Mouse (Mus musculus) myocyte (in vitro differentiated cells): ENCODE results near the gene Evx2. TPM values are rescaled to one million over a fixed set of nuclear protein-coding genes. Genes with fewer than 3 reads are reported as not detected.

Experiments
- H3K27me3 ChIP-seq: one replicate; pipeline ENCODE4 v1.6.1; 2011; ENCODE audit not compliant: control insufficient read depth, insufficient read depth, insufficient read length
- H3K36me3 ChIP-seq: one replicate; pipeline ENCODE4 v1.6.1; 2011; ENCODE audit not compliant: control insufficient read depth, insufficient read depth
- H3K4me2 ChIP-seq: one replicate; pipeline ENCODE4 v1.6.1; 2011; ENCODE audit warnings: low read depth, control low read depth
- H3K4me3 ChIP-seq: one replicate; pipeline ENCODE4 v1.5.1; 2011; ENCODE audit warnings: mild to moderate bottlenecking, control low read depth, moderate library complexity
- H3K79me2 ChIP-seq: one replicate; pipeline ENCODE4 v1.6.1; 2011; ENCODE audit not compliant: control insufficient read depth, insufficient read depth
- H3ac ChIP-seq: one replicate; pipeline ENCODE4 v1.6.1; 2011; ENCODE audit not compliant: control insufficient read depth, insufficient read length
- CEBPB ChIP-seq: IDR thresholded peaks from 2 replicates; pipeline ENCODE4 v1.6.1; 2011; ENCODE audit warnings: mild to moderate bottlenecking, moderate library complexity; ENCODE audit not compliant: poor library complexity, insufficient read depth, severe bottlenecking
- E2F4 ChIP-seq: IDR thresholded peaks from one replicate; pipeline ENCODE4 v1.6.1; 2011; ENCODE audit warnings: mild to moderate bottlenecking, control low read depth, moderate library complexity; ENCODE audit not compliant: insufficient read depth
- MAX ChIP-seq: IDR thresholded peaks from one replicate; pipeline ENCODE4 v1.6.1; 2011; ENCODE audit warnings: low read depth, mild to moderate bottlenecking, control low read depth
- MYOD1 ChIP-seq, 3 experiments: IDR thresholded peaks; one replicate each; pipeline ENCODE4 v1.6.1; 2011; ENCODE audit warnings: control low read depth in 2 of 3, low read depth in 2 of 3, mild to moderate bottlenecking in 2 of 3, moderate library complexity in 1 of 3; ENCODE audit not compliant: insufficient read length in 2 of 3, control insufficient read depth in 1 of 3
- MYOG ChIP-seq, 3 experiments: IDR thresholded peaks; one replicate each; pipeline ENCODE4 v1.6.1; 2011; ENCODE audit warnings: control low read depth in 2 of 3, low read depth in 2 of 3, mild to moderate bottlenecking in 2 of 3; ENCODE audit not compliant: insufficient read length in 2 of 3, control insufficient read depth in 1 of 3, insufficient read depth in 1 of 3
- POLR2A ChIP-seq: IDR thresholded peaks from one replicate; pipeline ENCODE4 v1.6.1; 2011; ENCODE audit warnings: low read depth, mild to moderate bottlenecking, control low read depth, moderate library complexity; ENCODE audit not compliant: insufficient read length
- POLR2AphosphoS2 ChIP-seq: IDR thresholded peaks from one replicate; pipeline ENCODE4 v1.6.1; 2011; ENCODE audit warnings: low read depth, control low read depth; ENCODE audit not compliant: insufficient read length
- REST ChIP-seq: IDR thresholded peaks from one replicate; pipeline ENCODE4 v1.6.1; 2011; ENCODE audit warnings: mild to moderate bottlenecking, control low read depth, moderate library complexity; ENCODE audit not compliant: insufficient read depth, insufficient read length
- SRF ChIP-seq: IDR thresholded peaks from one replicate; pipeline ENCODE4 v1.6.1; 2011; ENCODE audit warnings: low read depth; ENCODE audit not compliant: control insufficient read depth, insufficient read length
- TCF12 ChIP-seq: IDR thresholded peaks from one replicate; pipeline ENCODE4 v1.6.1; 2011; ENCODE audit warnings: mild to moderate bottlenecking, control low read depth; ENCODE audit not compliant: poor library complexity, insufficient read depth, severe bottlenecking
- TCF3 ChIP-seq: IDR thresholded peaks from one replicate; pipeline ENCODE4 v1.6.1; 2011; ENCODE audit warnings: low read depth, control low read depth; ENCODE audit not compliant: insufficient read length
- USF1 ChIP-seq: IDR thresholded peaks from one replicate; pipeline ENCODE4 v1.6.1; 2011; ENCODE audit warnings: low read depth, mild to moderate bottlenecking, control low read depth, moderate library complexity
- polyA plus RNA-seq: library from polyadenylated mRNA; unstranded; fragments of >200 nt; fragmentation: generic; extraction: Trizol; gene quantifications from one replicate; pipeline ENCODE4 v1.2.1, GENCODE M21; 2012; ENCODE audit warnings: missing spikeins

Gene Evx2
- polyA plus RNA-seq, 1 experiment: not detected

GRCm38 (mm10) chr2:74695813-74696430 is 36.6 kb upstream of the Evx2 start:
- H3ac ChIP-seq: no peak overlapping the region
- H3K27me3 ChIP-seq: peaks cover 83% of the 10 kb centered on the region
- H3K4me3 ChIP-seq: no peak overlapping the region
- no peak for TF ChIP-seq MYOG (IDR thresholded peaks at IDR 0.05; ENCODE audit: control insufficient read depth in 1 of 3, insufficient read depth in 1 of 3, insufficient read length in 2 of 3, low read depth in 2 of 3)
- no peak overlapping the region for H3K4me2 ChIP-seq
- no peaks in the 10 kb centered on the region for H3K36me3 ChIP-seq
- H3K79me2 ChIP-seq: no peaks in the 10 kb centered on the region

DNA sequence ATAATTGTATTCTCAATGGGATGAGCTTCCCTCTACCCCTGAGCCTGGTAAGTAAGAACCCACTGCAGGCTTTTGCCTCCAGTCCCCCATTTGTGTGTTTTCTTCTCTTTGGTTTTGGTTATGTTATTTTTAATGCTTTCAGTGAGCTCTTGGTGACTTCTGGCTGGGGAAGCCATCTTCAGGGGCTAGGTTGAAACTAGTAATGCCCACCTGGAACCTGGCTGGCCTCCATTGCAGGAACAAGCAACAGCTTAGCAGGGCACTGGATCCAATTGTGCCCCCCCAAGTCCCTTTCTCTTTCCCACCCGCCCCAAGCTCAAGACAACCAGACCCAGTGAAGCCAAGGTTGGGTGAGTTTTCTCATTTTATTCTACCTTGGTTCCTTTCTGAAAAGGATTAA is 36.0 kb upstream of the Evx2 start:
- TF ChIP-seq MYOD1 (IDR thresholded peaks at IDR 0.05; ENCODE audit: control insufficient read depth in 1 of 3, insufficient read length in 2 of 3, low read depth in 2 of 3) (no peak), MYOG (IDR thresholded peaks at IDR 0.05; ENCODE audit: control insufficient read depth in 1 of 3, insufficient read depth in 1 of 3, insufficient read length in 2 of 3, low read depth in 2 of 3) (no peak), POLR2AphosphoS2 (no peak), POLR2A (no peak), MAX (no peak), TCF3 (no peak), USF1 (no peak), TCF12 (no peak), SRF (no peak), REST (no peak), E2F4 (no peak), CEBPB (no peak)
- no peaks in the 10 kb centered on the region for H3K79me2 ChIP-seq
- no peak overlapping the region for H3ac ChIP-seq
- no peak overlapping the region for H3K4me2 ChIP-seq
- no peaks in the 10 kb centered on the region for H3K36me3 ChIP-seq
- H3K27me3 ChIP-seq: peaks cover 80% of the 10 kb centered on the region
- H3K4me3 ChIP-seq: no peak overlapping the region

- no peak overlapping the region for H3K4me3 ChIP-seq
- no peaks in the 10 kb centered on the region for H3K79me2 ChIP-seq
- H3K4me2 ChIP-seq: no peak overlapping the region
- H3ac ChIP-seq: no peak overlapping the region
- TF ChIP-seq E2F4 (no peak), SRF (no peak), TCF3 (no peak), TCF12 (no peak), MAX (no peak), POLR2A (no peak), POLR2AphosphoS2 (no peak), REST (no peak), MYOD1 (IDR thresholded peaks at IDR 0.05; ENCODE audit: control insufficient read depth in 1 of 3, insufficient read length in 2 of 3, low read depth in 2 of 3) (no peak), USF1 (no peak), CEBPB (no peak), MYOG (IDR thresholded peaks at IDR 0.05; ENCODE audit: control insufficient read depth in 1 of 3, insufficient read depth in 1 of 3, insufficient read length in 2 of 3, low read depth in 2 of 3) (no peak)
- peaks cover 83% of the 10 kb centered on the region for H3K27me3 ChIP-seq
- no peaks in the 10 kb centered on the region for H3K36me3 ChIP-seq
These were observed 34.7 kb upstream of the Evx2 start for GRCm38 (mm10) chr2:74694066-74694465.

DNA sequence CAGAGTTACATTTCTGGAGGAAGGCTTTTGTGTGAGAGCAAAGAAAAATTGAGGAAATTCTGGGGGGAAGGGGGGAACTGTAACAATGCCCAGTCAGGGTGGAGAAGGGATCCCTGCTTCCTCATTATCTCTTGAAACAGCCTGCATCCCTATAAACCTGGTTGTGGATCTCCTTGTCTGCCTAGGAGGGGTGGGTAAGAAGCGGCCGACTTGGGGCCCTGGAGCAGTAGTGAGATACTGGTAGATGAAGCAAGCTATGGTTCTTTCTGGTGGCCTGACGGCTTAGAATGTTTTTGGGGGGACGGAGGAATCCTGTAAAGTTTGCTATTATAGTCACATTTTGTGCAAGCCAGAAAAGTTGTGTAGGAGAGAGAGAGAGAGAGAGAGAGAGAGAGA is 34.1 kb upstream of the Evx2 start:
- Histone ChIP-seq H3K36me3 (no peaks in the 10 kb centered on the region), H3K4me2 (no peak overlapping the region), H3K27me3 (peaks cover 81% of the 10 kb centered on the region), H3K79me2 (no peaks in the 10 kb centered on the region), H3ac (no peak overlapping the region), H3K4me3 (no peak overlapping the region)
- no peak for TF ChIP-seq REST
- TF ChIP-seq MYOG (IDR thresholded peaks at IDR 0.05; ENCODE audit: control insufficient read depth in 1 of 3, insufficient read depth in 1 of 3, insufficient read length in 2 of 3, low read depth in 2 of 3): no peak
- TF ChIP-seq SRF: no peak
- TF ChIP-seq E2F4: no peak
- TF ChIP-seq USF1: no peak
- no peak for TF ChIP-seq MAX
- no peak for TF ChIP-seq CEBPB
- no peak for TF ChIP-seq TCF3
- no peak for TF ChIP-seq TCF12
- TF ChIP-seq POLR2A: no peak
- no peak for TF ChIP-seq MYOD1 (IDR thresholded peaks at IDR 0.05; ENCODE audit: control insufficient read depth in 1 of 3, insufficient read length in 2 of 3, low read depth in 2 of 3)
- TF ChIP-seq POLR2AphosphoS2: no peak

DNA sequence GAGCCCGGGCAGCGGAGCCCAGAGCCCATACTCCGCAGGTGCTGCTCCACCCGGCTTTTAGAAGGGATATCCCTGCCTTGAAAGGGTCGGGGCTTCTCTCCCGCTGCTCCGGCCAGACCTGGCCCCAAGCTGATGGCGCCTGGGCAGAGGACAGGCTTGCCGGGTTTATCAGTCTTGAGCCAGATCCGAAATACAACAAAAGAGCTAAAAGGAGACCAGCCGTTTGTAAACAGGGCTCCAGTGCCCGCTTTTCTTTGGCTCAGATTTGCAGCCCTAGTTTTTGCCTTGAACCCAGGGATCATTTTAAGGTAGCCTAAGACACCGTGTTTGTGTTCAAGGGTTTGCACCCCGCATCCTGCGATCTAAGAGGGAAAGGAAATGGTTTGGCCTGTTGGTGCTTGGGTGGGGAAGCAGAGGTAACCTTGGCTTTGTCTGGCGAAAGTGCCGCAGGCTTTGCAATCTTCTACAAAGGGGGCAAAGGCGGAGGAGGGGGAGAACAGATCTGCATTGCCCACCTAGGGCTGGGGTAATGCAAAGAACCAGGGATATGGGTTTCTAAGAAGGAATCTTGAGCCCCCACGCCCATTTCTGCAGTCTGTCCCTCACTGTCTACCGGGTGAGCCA is 33.6 kb upstream of the Evx2 start:
- Histone ChIP-seq H3K36me3 (no peaks in the 10 kb centered on the region), H3K4me3 (no peak overlapping the region), H3K27me3 (peaks cover 79% of the 10 kb centered on the region), H3ac (no peak overlapping the region), H3K4me2 (no peak overlapping the region), H3K79me2 (no peaks in the 10 kb centered on the region)
- TF ChIP-seq SRF (no peak), CEBPB (no peak), USF1 (no peak), MYOG (IDR thresholded peaks at IDR 0.05; ENCODE audit: control insufficient read depth in 1 of 3, insufficient read depth in 1 of 3, insufficient read length in 2 of 3, low read depth in 2 of 3) (no peak), POLR2AphosphoS2 (no peak), TCF3 (no peak), POLR2A (no peak), TCF12 (no peak), E2F4 (no peak), MYOD1 (IDR thresholded peaks at IDR 0.05; ENCODE audit: control insufficient read depth in 1 of 3, insufficient read length in 2 of 3, low read depth in 2 of 3) (no peak)
